Mouse (Mus musculus): ENCODE measurements around the gene Tinagl1. TPM values are rescaled to one million over a fixed set of nuclear protein-coding genes. Genes with fewer than 3 reads are reported as not detected.

The Tinagl1 gene
- polyA plus RNA-seq, 1 experiment from 2014 or later: 4.7 TPM

DNA sequence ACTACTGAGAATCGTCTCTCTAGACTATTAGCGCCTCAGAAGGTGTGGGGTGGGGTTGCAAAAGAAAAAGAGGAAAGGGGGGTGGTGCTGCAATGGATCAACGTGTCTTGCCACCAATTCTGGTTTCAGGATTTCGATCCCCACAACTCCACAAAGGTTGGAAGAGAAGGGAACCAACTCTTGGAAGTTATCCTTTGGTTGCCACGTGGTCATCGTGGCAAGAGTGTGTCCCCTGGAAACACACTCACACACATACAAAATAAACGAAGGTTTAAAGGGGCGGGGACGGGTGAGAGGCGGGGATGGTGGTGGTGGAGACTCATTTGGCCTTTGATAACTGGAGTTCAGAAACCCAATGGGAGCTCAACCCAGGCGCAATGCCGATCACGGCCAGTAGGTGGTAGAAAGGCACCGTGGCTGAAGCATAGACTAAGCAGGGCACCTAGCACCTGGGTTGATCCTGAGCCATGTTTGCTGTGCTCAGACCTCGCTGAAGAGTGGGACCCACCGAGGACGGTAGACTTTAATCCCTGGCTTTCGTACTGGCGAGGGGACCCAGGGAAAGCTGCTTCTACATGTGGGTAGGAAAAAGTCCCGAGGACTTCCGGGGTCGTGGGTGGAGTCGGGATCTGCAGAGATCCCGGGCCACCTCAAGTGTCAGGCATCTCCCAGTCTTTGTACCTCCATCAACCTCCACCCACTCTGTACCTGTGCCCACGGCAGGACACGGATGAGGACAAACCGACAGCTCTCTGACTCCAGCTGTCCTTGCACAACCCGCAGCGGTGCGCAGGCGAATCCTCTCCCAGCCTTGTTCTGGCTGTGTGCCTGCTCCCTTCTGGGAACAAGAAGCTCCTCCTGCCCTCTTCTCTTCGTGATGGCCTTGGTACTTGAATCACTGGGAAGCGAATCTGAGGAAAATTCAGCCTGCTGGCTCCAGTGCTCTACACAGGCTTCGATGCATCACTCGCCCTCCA is 24.1 kb upstream of the Tinagl1 start:
- WGBS: 16% methylated on average over 35 of the region's 35 CpGs
- Histone ChIP-seq H3K4me1 (replicated peaks; ENCODE audit: control insufficient read depth, insufficient read depth, low read length) (peaks cover 6% of the 10 kb centered on the region; the same call in 1 of the 2 replicates), H3K9me3 (ENCODE audit: control insufficient read depth, low read length) (no peaks in the 10 kb centered on the region; the same call in 1 of the 2 replicates), H3K36me3 (ENCODE audit: control insufficient read depth, insufficient read depth) (no peaks in the 10 kb centered on the region), H3K4me3 (replicated peaks; ENCODE audit: low read length) (peak overlapping the region; percentile 47), H3K4me2 (ENCODE audit: low read length) (peak overlapping the region; percentile 88), H3K9ac (replicated peaks; ENCODE audit: low read depth, low read length) (peak overlapping the region; percentile 61), H3K27ac (ENCODE audit: low read length) (no peak overlapping the region), H3K27me3 (replicated peaks; ENCODE audit: control insufficient read depth, insufficient read depth, low read length) (no peaks in the 10 kb centered on the region; the same call in 1 of the 2 replicates)
- peak; percentile 82 for ATAC-seq

DNA sequence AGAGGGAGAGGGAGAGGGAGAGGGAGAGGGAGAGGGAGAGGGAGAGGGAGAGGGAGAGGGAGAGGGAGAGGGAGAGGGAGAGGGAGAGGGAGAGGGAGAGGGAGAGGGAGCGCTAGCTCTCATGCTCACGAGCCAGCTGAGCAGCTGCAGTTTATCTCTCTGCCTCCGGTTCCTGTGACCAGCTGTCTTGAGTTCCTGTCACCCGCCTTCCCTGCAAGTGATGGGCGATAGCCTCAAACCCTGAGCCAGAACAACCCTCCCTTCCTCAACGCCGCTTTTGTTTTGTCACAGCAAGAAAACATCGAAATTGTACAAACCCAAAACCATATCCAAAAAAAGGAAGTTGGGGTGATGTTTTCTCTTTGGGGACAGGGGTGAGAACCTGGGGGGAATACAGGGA is 21.6 kb upstream of the Tinagl1 start:
- H3K9me3 ChIP-seq (ENCODE audit: control insufficient read depth, low read length): no peaks in the 10 kb centered on the region
- 71% methylated on average over 8 of the region's 8 CpGs for WGBS

DNA sequence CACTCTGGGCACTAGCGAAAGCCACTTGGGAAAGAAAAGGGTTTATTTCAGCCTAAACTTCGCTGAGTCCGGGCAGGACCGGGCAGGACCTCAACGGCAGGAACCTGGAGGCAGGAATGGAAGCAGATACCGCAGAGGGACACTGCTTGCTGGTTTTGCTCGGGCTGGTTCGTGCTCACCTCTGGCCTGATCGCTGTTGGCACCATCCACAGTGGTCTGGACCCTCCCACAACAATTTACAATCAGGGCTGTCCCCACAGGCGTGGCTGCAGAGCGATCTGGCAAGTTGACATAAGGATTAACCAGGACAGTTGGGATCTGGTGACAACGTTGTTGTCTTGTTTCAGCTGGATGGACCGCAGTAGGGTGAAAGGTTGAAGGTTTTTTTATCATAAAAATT is 21.0 kb upstream of the Tinagl1 start:
- no peak overlapping the region for H3K27ac ChIP-seq (ENCODE audit: low read length)
- no peaks in the 10 kb centered on the region; the same call in 1 of the 2 replicates for H3K27me3 ChIP-seq (replicated peaks; ENCODE audit: control insufficient read depth, insufficient read depth, low read length)
- no peak for ATAC-seq
- H3K36me3 ChIP-seq (ENCODE audit: control insufficient read depth, insufficient read depth): no peaks in the 10 kb centered on the region
- no peak overlapping the region for H3K4me3 ChIP-seq (replicated peaks; ENCODE audit: low read length)
- no peak overlapping the region for H3K9ac ChIP-seq (replicated peaks; ENCODE audit: low read depth, low read length)
- 68% methylated on average over 13 of the region's 13 CpGs for WGBS
- H3K9me3 ChIP-seq (ENCODE audit: control insufficient read depth, low read length): no peaks in the 10 kb centered on the region
- H3K4me2 ChIP-seq (ENCODE audit: low read length): no peak overlapping the region
- peaks cover 6% of the 10 kb centered on the region; the same call in 1 of the 2 replicates for H3K4me1 ChIP-seq (replicated peaks; ENCODE audit: control insufficient read depth, insufficient read depth, low read length)

More for the DNA sequence above, 21.6 kb upstream of the Tinagl1 start:
- Histone ChIP-seq H3K27ac (ENCODE audit: low read length) (no peak overlapping the region), H3K36me3 (ENCODE audit: control insufficient read depth, insufficient read depth) (no peaks in the 10 kb centered on the region), H3K4me3 (replicated peaks; ENCODE audit: low read length) (no peak overlapping the region), H3K4me1 (replicated peaks; ENCODE audit: control insufficient read depth, insufficient read depth, low read length) (peaks cover 6% of the 10 kb centered on the region; the same call in 1 of the 2 replicates), H3K4me2 (ENCODE audit: low read length) (no peak overlapping the region), H3K9ac (replicated peaks; ENCODE audit: low read depth, low read length) (no peak overlapping the region), H3K27me3 (replicated peaks; ENCODE audit: control insufficient read depth, insufficient read depth, low read length) (no peaks in the 10 kb centered on the region; the same call in 1 of the 2 replicates)
- ATAC-seq: no peak

DNA sequence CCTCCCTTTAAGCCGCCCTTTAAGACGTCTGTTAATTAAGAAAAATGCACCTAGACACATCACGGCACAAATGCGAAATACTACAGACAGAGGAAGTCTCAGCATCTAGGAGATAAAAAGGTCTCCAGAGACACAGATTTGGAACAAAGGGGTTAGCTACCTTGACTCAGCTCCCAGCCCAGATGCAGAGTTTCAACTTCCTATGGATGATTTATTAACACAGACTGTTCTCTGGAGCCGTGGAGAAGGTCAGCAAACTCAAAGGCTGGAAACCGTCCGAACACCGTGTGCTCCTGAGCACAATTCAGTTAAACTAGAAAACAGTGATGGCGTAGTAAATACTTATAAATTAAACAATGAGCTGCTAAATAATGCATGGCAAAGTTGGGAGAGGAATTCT is 17.3 kb upstream of the Tinagl1 start:
- H3K9me3 ChIP-seq (ENCODE audit: control insufficient read depth, low read length): no peaks in the 10 kb centered on the region
- no peak overlapping the region for H3K4me3 ChIP-seq (replicated peaks; ENCODE audit: low read length)
- H3K4me2 ChIP-seq (ENCODE audit: low read length): no peak overlapping the region
- H3K4me1 ChIP-seq (replicated peaks; ENCODE audit: control insufficient read depth, insufficient read depth, low read length): peaks cover 3% of the 10 kb centered on the region
- H3K27me3 ChIP-seq (replicated peaks; ENCODE audit: control insufficient read depth, insufficient read depth, low read length): no peaks in the 10 kb centered on the region
- 40% methylated on average over 9 of the region's 9 CpGs for WGBS
- ATAC-seq: no peak
- no peaks in the 10 kb centered on the region for H3K36me3 ChIP-seq (ENCODE audit: control insufficient read depth, insufficient read depth)
- no peak overlapping the region for H3K9ac ChIP-seq (replicated peaks; ENCODE audit: low read depth, low read length)
- no peak overlapping the region for H3K27ac ChIP-seq (ENCODE audit: low read length)

GRCm38 (mm10) chr4:130189606-130190005 is 14.7 kb upstream of the Tinagl1 start:
- no peak overlapping the region for H3K27ac ChIP-seq (ENCODE audit: low read length)
- no peaks in the 10 kb centered on the region for H3K9me3 ChIP-seq (ENCODE audit: control insufficient read depth, low read length)
- H3K4me3 ChIP-seq (replicated peaks; ENCODE audit: low read length): no peak overlapping the region
- H3K4me1 ChIP-seq (replicated peaks; ENCODE audit: control insufficient read depth, insufficient read depth, low read length): peaks cover 10% of the 10 kb centered on the region
- WGBS: 65% methylated on average over 7 of the region's 7 CpGs
- no peak overlapping the region for H3K9ac ChIP-seq (replicated peaks; ENCODE audit: low read depth, low read length)
- no peaks in the 10 kb centered on the region for H3K36me3 ChIP-seq (ENCODE audit: control insufficient read depth, insufficient read depth)
- ATAC-seq: no peak
- H3K27me3 ChIP-seq (replicated peaks; ENCODE audit: control insufficient read depth, insufficient read depth, low read length): no peaks in the 10 kb centered on the region
- no peak overlapping the region for H3K4me2 ChIP-seq (ENCODE audit: low read length)

DNA sequence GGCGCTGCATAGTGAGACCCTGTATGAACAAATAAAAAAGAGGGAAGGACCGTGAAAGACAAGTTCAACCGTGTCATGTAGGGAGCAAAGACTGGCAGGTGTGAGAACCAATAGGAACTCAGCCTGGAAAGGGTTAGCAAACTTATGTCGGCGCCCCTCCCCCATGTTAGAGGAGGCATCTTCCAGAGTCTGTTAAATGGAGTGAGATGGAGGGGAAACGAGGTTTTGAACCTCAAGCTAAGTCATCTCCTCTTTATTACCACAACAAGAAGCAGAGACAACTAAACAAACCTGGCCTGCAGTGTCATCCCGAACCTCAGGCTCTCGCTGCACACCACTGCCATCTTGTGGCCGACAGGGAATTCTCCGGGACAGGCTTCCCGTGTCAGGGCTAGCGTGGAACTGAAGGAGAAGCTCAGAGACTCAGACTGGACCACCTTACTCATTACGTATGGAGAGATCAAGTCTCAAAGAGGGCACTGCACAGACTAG is 13.9 kb upstream of the Tinagl1 start:
- Histone ChIP-seq H3K36me3 (ENCODE audit: control insufficient read depth, insufficient read depth) (no peaks in the 10 kb centered on the region), H3K4me1 (replicated peaks; ENCODE audit: control insufficient read depth, insufficient read depth, low read length) (peaks cover 10% of the 10 kb centered on the region), H3K4me2 (ENCODE audit: low read length) (peak overlapping the region; percentile 44), H3K27ac (ENCODE audit: low read length) (no peak overlapping the region), H3K9me3 (ENCODE audit: control insufficient read depth, low read length) (no peaks in the 10 kb centered on the region), H3K9ac (replicated peaks; ENCODE audit: low read depth, low read length) (no peak overlapping the region), H3K27me3 (replicated peaks; ENCODE audit: control insufficient read depth, insufficient read depth, low read length) (no peaks in the 10 kb centered on the region), H3K4me3 (replicated peaks; ENCODE audit: low read length) (peak overlapping the region; percentile 22)
- peak; percentile 73; the same call in 1 of the 2 replicates for ATAC-seq
- 3% methylated on average over 13 of the region's 13 CpGs for WGBS

DNA sequence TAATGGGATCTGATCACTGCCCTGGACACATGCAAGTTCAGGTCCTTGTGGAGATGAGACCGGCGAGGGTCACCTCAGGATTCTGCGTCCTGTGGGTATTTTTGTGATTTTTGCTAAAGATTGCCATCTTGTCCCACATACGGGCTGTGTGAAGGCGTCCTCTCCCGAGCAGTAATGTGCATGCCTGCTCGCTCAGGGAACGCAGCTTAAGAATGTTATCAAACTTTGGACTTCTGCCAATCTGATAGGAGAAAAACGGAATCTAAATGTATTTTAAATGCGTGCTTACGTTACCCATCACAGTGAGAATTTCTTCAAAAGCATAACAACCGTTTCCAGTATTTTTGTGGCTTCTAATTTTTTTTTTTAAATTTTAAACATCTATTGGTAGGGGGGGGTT is 12.0 kb upstream of the Tinagl1 start:
- H3K27ac ChIP-seq (ENCODE audit: low read length): no peak overlapping the region
- H3K4me3 ChIP-seq (replicated peaks; ENCODE audit: low read length): no peak overlapping the region
- H3K4me2 ChIP-seq (ENCODE audit: low read length): no peak overlapping the region
- H3K27me3 ChIP-seq (replicated peaks; ENCODE audit: control insufficient read depth, insufficient read depth, low read length): no peaks in the 10 kb centered on the region
- no peak overlapping the region for H3K9ac ChIP-seq (replicated peaks; ENCODE audit: low read depth, low read length)
- H3K36me3 ChIP-seq (ENCODE audit: control insufficient read depth, insufficient read depth): no peaks in the 10 kb centered on the region
- H3K9me3 ChIP-seq (ENCODE audit: control insufficient read depth, low read length): no peaks in the 10 kb centered on the region
- ATAC-seq: no peak
- 69% methylated on average over 12 of the region's 12 CpGs for WGBS
- peaks cover 13% of the 10 kb centered on the region for H3K4me1 ChIP-seq (replicated peaks; ENCODE audit: control insufficient read depth, insufficient read depth, low read length)

DNA sequence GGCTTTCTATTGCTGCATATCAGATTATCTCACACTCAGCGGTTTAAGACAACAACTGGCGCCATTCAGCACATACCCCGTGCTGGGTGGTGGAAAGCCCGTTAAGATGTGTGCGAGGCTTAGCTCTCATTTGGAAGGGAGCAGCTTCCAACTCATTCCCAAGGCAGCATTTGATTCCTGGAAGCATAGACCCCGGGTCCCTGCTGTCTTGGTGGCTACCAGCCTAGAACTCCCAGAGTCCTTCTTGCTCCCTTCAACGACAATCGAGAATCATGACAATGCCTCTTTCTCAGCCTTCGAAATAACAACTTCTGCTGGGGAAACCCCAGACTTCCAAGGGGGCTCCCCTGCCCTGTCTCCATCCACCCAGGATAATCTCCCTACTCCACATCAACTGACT is 11.5 kb upstream of the Tinagl1 start:
- Histone ChIP-seq H3K4me1 (replicated peaks; ENCODE audit: control insufficient read depth, insufficient read depth, low read length) (peaks cover 15% of the 10 kb centered on the region), H3K4me2 (ENCODE audit: low read length) (no peak overlapping the region), H3K36me3 (ENCODE audit: control insufficient read depth, insufficient read depth) (no peaks in the 10 kb centered on the region), H3K27me3 (replicated peaks; ENCODE audit: control insufficient read depth, insufficient read depth, low read length) (no peaks in the 10 kb centered on the region), H3K27ac (ENCODE audit: low read length) (no peak overlapping the region), H3K9ac (replicated peaks; ENCODE audit: low read depth, low read length) (no peak overlapping the region), H3K9me3 (ENCODE audit: control insufficient read depth, low read length) (no peaks in the 10 kb centered on the region), H3K4me3 (replicated peaks; ENCODE audit: low read length) (no peak overlapping the region)
- 48% methylated on average over 9 of the region's 9 CpGs for WGBS
- no peak for ATAC-seq

GRCm38 (mm10) chr4:130183879-130184278 is 9.0 kb upstream of the Tinagl1 start:
- Histone ChIP-seq H3K4me1 (replicated peaks; ENCODE audit: control insufficient read depth, insufficient read depth, low read length) (peaks cover 15% of the 10 kb centered on the region), H3K9ac (replicated peaks; ENCODE audit: low read depth, low read length) (no peak overlapping the region), H3K4me3 (replicated peaks; ENCODE audit: low read length) (no peak overlapping the region), H3K36me3 (ENCODE audit: control insufficient read depth, insufficient read depth) (no peaks in the 10 kb centered on the region), H3K27me3 (replicated peaks; ENCODE audit: control insufficient read depth, insufficient read depth, low read length) (no peaks in the 10 kb centered on the region), H3K4me2 (ENCODE audit: low read length) (no peak overlapping the region), H3K9me3 (ENCODE audit: control insufficient read depth, low read length) (no peaks in the 10 kb centered on the region), H3K27ac (ENCODE audit: low read length) (no peak overlapping the region)
- WGBS: 66% methylated on average over 5 of the region's 5 CpGs
- no peak for ATAC-seq

Measured in forebrain, embryonic 16.5 days (tissue).